Mouse (Mus musculus) brown adipose tissue, adult 24 weeks (tissue): ENCODE measurements around the gene Usp38. TPM values are rescaled to one million over a fixed set of nuclear protein-coding genes. Genes with fewer than 3 reads are reported as not detected.

Experiments
- H3K27ac ChIP-seq: fragments of 200-500 bp; replicated peaks from 2 replicates; pipeline ENCODE4 v1.5.1; 2012; ENCODE audit warnings: low read depth, mild to moderate bottlenecking, low read length
- H3K4me1 ChIP-seq: fragments of 200-500 bp; 2 replicates; pipeline ENCODE4 v1.6.1; 2012; ENCODE audit warnings: low read length, mixed read lengths; ENCODE audit not compliant: control insufficient read depth, insufficient read depth, insufficient read length
- H3K4me3 ChIP-seq: fragments of 200-500 bp; 2 replicates; pipeline ENCODE4 v1.5.1; 2012; ENCODE audit warnings: low read depth, mild to moderate bottlenecking, low read length, moderate library complexity; ENCODE audit not compliant: insufficient read depth
- polyA plus RNA-seq: library from polyadenylated mRNA; stranded (reverse); fragments of >200 nt; gene quantifications from 2 replicates; pipeline ENCODE4 v1.2.4, GENCODE M21; 2012; ENCODE audit not compliant: missing spikeins, insufficient read depth, insufficient read length

Gene Usp38
- polyA plus RNA-seq, 1 experiment: 8.8 TPM

- no peak overlapping the region for H3K4me3 ChIP-seq
- peaks cover 13% of the 10 kb centered on the region; the same call in 1 of the 2 replicates for H3K4me1 ChIP-seq
- no peak overlapping the region for H3K27ac ChIP-seq
Measured at GRCm38 (mm10) chr8:80980063-80980462, 34.7 kb downstream of the Usp38 start.

DNA sequence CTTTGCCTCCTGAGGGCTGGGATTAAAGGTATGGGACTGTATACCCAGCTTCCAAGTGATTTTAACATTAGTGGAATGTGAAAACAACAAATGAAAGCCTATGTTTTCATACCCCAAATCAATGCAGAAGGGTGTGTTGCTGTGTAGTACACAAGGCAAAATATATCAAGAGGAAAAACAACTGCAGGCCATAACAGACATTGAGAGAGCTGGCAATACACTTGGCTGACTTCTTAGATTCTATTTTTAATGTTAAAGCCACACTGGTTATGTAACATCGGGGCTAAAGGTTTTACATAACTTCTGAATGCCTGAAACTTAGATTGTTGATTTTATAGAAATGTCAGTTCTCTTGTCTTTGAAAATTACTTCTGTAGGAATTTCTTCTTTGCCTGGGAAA is 37.5 kb downstream of the Usp38 start:
- peak overlapping the region; percentile 87 for H3K27ac ChIP-seq
- no peak overlapping the region for H3K4me3 ChIP-seq
- H3K4me1 ChIP-seq: peaks cover 10% of the 10 kb centered on the region; the same call in 1 of the 2 replicates

GRCm38 (mm10) chr8:80971150-80971549 is 43.6 kb downstream of the Usp38 start:
- no peak overlapping the region for H3K27ac ChIP-seq
- 0 out of 2 replicates have a peak, but pooled peaks cover 1% of the 10 kb centered on the region for H3K4me1 ChIP-seq
- H3K4me3 ChIP-seq: no peak overlapping the region

GRCm38 (mm10) chr8:80970000-80970685 is 44.6 kb downstream of the Usp38 start:
- Histone ChIP-seq H3K4me1 (no peaks in the 10 kb centered on the region), H3K27ac (no peak overlapping the region), H3K4me3 (no peak overlapping the region)

- H3K27ac ChIP-seq: no peak overlapping the region
- no peaks in the 10 kb centered on the region for H3K4me1 ChIP-seq
- H3K4me3 ChIP-seq: no peak overlapping the region
Measured at GRCm38 (mm10) chr8:80969423-80969822, 45.3 kb downstream of the Usp38 start.

DNA sequence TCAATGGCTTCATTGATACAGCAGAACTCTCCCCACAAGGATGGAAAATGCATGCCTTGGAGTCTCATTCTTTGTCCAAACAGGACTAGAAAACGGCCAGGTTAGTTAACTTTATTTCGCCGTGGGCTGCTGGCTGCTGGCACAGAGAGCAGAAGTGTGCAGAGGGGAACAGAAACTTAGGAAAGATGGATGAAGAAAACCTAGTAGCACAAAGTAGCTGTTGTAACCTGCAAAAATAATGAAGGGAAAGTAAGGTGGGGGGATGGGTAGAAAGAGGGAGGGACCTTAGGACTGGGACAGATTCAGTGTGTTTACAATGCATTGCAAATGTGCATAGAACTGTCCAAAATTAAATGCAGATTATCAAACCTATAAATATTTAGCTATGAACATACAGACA is 51.6 kb downstream of the Usp38 start:
- H3K27ac ChIP-seq: no peak overlapping the region
- H3K4me1 ChIP-seq: 0 out of 2 replicates have a peak, but pooled peaks cover 2% of the 10 kb centered on the region
- no peak overlapping the region for H3K4me3 ChIP-seq

- Histone ChIP-seq H3K27ac (no peak overlapping the region), H3K4me3 (no peak overlapping the region), H3K4me1 (0 out of 2 replicates have a peak, but pooled peaks cover 2% of the 10 kb centered on the region)
Measured at GRCm38 (mm10) chr8:80962592-80962983, 52.1 kb downstream of the Usp38 start.

GRCm38 (mm10) chr8:80961937-80962591 is 52.7 kb downstream of the Usp38 start:
- Histone ChIP-seq H3K27ac (no peak overlapping the region), H3K4me1 (0 out of 2 replicates have a peak, but pooled peaks cover 2% of the 10 kb centered on the region), H3K4me3 (no peak overlapping the region)

DNA sequence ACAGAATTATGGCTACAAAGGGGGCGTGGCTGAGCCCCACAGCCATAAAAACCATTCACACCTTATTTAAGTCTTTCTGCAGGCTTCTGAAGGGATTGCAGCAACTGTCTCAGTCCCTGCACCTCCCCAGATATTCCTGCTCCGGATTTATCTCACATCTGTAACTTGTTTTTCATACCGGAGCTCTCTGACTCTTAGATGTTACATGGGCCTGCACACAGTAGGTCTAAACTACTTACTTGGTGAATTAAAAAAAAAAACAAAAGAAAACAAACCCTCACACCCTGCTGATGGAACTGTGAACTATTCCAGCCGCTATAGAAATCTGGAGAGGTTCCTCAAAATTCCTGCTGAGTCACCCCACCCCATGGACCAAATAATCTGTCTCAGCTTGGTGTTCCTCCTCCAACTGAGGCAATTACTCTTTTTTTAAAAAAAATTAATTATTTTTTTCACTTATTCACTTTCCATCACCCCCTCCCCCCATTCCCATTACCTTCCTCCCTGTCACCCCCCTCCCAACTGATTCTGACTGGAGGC is 53.6 kb downstream of the Usp38 start:
- Histone ChIP-seq H3K4me1 (0 out of 2 replicates have a peak, but pooled peaks cover 2% of the 10 kb centered on the region), H3K27ac (no peak overlapping the region), H3K4me3 (no peak overlapping the region)

GRCm38 (mm10) chr8:80959588-80960268 is 55.0 kb downstream of the Usp38 start:
- Histone ChIP-seq H3K4me1 (0 out of 2 replicates have a peak, but pooled peaks cover 2% of the 10 kb centered on the region), H3K27ac (no peak overlapping the region), H3K4me3 (no peak overlapping the region)

GRCm38 (mm10) chr8:80957776-80958175 is 57.0 kb downstream of the Usp38 start:
- no peak overlapping the region for H3K4me3 ChIP-seq
- peaks cover 5% of the 10 kb centered on the region; the same call in 1 of the 2 replicates for H3K4me1 ChIP-seq

GRCm38 (mm10) chr8:80952973-80953372 is 61.8 kb downstream of the Usp38 start:
- Histone ChIP-seq H3K4me1 (peaks cover 16% of the 10 kb centered on the region), H3K27ac (no peak overlapping the region), H3K4me3 (no peak overlapping the region)

More at GRCm38 (mm10) chr8:80957776-80958175, 57.0 kb downstream of the Usp38 start:
- H3K27ac ChIP-seq: no peak overlapping the region

- H3K4me1 ChIP-seq: peaks cover 16% of the 10 kb centered on the region
- no peak overlapping the region for H3K4me3 ChIP-seq
- peak overlapping the region; percentile 64 for H3K27ac ChIP-seq
Measured at GRCm38 (mm10) chr8:80952235-80952915, 62.4 kb downstream of the Usp38 start.

- Histone ChIP-seq H3K4me3 (no peak overlapping the region), H3K4me1 (peaks cover 16% of the 10 kb centered on the region), H3K27ac (peak overlapping the region; percentile 59; the same call in 1 of the 2 replicates)
Measured at GRCm38 (mm10) chr8:80948405-80949183, 66.1 kb downstream of the Usp38 start.
